Mouse (Mus musculus): Measurements from ENCODE around the gene Ints1.
"Not testable (repeated sequence)": the region's sequence is repeated elsewhere in the genome, so short reads cannot be mapped to it uniquely, and the experiment has no call there.

Ints1 gene

DNA sequence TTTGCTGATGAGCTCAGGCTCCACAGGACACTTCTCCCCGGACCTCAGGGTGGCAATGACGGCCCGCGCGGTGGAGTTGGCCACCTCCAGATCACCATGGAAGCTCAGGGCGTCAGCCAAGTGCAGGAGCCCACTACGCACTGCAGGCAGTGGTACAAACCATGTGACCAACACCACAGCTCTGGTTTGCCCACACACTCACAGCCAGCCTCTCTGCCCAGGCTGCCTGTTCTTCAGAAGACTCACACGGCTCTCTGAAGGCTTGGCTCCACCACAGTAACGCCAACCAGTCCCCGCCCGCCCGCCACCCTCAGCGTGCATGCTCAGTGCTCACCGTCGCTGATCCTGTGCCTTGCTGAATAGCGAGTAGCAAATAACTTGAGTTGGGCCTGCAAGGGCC, 17.4 kb downstream of the Ints1 start:
- no peak for ATAC-seq (ENCODE audit: insufficient number of reproducible peaks, low FRiP score, low TSS enrichment)

DNA sequence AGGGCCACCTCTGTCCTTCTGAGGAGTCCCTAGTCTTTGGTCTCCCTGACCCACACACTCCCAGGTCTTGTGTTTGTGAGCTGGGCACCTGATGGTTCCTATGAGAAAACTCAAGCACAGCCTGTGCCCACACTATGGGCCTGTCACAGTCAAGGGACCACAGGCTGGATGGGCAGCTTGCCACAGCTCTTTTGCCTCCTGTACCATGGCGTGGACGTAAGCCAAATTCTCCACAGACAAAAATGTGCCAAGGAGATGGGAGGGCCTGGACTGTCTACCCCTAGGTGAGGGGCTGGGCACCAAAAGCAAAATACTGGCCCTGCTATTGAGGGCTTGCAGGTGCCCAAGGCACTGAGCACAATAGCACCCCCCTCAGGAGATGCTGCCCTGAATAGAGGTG, 18.9 kb downstream of the Ints1 start:
- no peak for ATAC-seq (ENCODE audit: insufficient number of reproducible peaks, low FRiP score, low TSS enrichment)

GRCm38 (mm10) chr5:139756135-139756534, 19.3 kb downstream of the Ints1 start:
- no peak for ATAC-seq (ENCODE audit: insufficient number of reproducible peaks, low FRiP score, low TSS enrichment)

GRCm38 (mm10) chr5:139754753-139755152, 20.7 kb downstream of the Ints1 start:
- 0 out of 2 replicates have a peak, but pooled peaks have one; percentile 19 for ATAC-seq (ENCODE audit: insufficient number of reproducible peaks, low FRiP score, low TSS enrichment)

- ATAC-seq (ENCODE audit: insufficient number of reproducible peaks, low FRiP score, low TSS enrichment), result no peak
These were observed 24.9 kb downstream of the Ints1 start for GRCm38 (mm10) chr5:139750535-139750934.

DNA sequence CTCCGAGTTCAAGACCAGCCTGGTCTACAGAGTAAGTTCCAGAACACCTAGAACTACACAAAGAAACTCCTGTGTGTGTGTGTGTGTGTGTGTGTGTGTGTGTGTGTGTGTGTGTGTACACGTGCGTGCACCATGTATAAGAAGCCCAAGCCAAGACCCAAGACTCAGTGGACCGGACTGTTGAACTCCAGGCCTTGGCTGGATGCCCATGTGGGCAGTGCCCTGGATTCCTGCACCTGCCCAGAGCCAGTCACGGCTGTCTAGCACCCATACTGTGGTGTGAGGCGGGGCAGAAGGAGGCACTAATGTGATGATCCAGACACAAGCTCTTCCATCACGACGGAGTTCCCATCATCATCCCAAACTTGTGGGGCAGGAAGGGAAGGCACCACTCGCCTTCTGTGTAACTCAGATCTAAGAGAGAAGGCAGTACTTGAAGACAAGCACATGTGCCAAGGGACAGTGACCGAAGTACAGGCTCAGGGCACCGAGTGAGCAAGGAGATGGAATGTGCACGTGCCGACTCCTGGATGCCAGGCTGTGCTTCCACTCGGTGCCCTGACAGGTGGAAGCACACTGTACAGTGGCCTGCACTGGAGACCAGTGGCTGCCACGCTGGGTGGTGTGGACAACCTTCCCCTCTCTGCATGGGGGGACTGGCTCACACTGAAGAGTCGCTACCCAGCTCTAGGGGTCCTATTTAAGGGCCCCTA, 25.9 kb downstream of the Ints1 start:
- ATAC-seq (ENCODE audit: insufficient number of reproducible peaks, low FRiP score, low TSS enrichment), result no peak

- no peak for ATAC-seq (ENCODE audit: insufficient number of reproducible peaks, low FRiP score, low TSS enrichment)
These were observed 29.7 kb downstream of the Ints1 start for GRCm38 (mm10) chr5:139745771-139746170.

- not testable (repeated sequence) for ATAC-seq (ENCODE audit: insufficient number of reproducible peaks, low FRiP score, low TSS enrichment)
These were observed 32.8 kb downstream of the Ints1 start for GRCm38 (mm10) chr5:139742640-139743039.

DNA sequence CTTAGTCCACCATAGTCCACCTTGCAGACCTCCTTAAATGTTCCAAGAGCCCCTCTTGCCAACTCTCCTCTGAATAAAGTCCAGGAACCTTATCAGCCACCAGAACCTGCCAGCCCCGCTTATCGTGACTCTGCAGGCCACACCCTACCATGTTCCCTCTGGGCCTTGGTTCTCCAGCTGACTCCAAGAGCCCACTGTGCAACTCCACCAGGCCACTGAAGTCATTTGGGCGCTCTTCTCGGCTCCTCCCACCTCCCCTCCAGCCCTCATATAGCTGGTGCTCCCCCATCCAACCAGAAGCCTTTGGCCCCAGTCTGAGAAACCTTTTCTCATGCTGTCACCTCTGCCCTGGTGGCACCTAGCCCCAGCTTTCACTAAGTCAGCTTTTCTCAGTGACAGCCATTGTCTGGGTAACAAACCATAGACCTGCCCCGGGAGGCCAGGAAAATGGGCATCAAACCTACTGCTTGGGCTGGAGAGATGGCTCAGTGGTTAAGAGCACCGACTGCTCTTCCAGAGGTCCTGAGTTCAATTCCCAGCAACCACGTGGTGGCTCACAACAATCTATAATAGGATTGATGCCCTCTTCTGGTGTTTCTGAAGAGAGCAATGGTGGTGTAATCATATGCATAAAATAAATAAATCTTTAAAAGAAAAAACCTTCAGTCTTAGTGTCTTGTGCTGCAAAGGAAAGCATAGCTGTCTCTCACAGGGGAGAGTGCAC, 36.7 kb downstream of the Ints1 start:
- no peak for ATAC-seq (ENCODE audit: insufficient number of reproducible peaks, low FRiP score, low TSS enrichment)

- ATAC-seq (ENCODE audit: insufficient number of reproducible peaks, low FRiP score, low TSS enrichment), result no peak
These were observed 37.5 kb downstream of the Ints1 start for GRCm38 (mm10) chr5:139737841-139738591.

DNA sequence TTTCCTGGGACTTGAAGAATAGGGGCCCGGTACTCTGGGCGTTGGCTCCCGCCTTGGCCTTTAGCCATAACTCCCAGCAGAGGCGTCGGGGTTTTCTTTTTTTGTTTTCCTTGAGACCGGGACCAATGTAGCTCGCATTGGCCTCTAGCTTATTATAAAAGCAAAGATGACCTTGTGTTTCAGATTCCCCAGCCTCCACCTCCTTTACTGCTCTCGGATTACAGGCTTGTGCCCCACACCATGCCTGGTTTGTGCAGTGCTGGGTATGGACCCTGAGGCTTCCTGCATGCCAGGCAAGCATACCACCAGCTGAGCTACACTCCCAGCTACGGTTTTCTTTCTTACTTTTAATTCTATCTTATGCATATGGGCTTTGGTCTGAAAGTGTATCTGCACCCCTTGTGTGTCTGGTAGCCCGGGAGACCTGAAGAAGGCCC, 39.0 kb downstream of the Ints1 start:
- no peak for ATAC-seq (ENCODE audit: insufficient number of reproducible peaks, low FRiP score, low TSS enrichment)

DNA sequence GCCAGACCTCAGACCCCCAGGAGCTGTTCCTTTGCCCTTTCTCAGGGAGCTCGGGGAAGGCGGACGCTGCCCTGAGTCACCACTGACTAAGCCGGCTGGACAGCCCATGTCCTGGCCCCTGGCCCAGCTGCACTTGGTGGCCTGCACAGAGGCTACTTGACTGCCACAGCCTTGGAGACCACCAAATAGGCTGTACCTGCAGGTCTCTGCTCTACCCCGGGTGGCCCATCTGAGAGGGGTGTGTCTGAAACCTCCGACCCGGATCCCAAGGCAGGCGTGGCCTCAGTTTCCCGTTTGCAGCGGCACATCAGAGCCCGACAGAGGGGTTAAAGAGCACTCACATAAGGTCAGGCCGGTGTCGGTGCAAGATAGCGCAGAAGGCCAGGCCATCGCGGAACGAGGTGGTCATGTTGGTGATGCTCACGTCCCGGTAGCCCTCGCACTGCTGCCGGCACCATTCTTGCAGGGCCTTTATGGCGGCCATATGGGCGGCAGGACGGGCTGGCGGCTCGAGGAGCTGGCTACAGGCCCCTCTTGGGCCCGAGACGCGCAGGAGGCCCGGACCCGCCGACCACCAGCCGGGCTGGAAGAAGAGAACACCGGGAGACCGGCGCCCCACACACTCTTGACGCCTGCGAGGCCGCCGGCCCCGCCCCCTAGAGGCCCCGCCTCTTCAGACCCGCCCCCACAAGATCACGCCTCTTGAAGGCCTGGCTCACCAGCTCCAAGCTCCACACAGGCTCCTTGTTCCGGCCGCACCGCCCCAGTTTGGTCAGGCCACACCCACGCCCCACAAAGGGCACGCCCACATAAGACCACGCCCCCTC, 39.6 kb downstream of the Ints1 start, which contains the start of gene Micall2:
Gene Micall2, minus strand, starts transcription at position 660 of the 827 bp plus-strand sequence.
- peak; percentile 89 for ATAC-seq (ENCODE audit: insufficient number of reproducible peaks, low FRiP score, low TSS enrichment)

DNA sequence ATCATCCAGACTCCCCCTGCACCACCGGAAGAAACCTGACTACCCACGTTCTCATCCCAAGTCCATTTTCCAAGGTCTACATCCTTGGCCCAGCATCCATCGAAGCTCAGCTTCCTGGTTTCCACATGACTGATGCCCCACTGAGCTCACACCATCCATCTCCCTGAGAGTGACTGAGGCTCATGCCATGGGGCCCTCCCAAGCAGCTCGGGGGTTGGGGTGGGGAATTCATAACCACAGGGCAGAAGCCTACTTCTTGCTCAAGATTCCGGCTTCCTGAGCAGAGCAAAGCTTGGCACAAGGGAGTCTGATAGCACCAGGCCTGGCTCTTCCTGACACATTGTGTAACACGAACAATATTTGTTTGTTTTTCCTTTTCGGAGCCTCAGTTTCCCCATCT, 40.7 kb downstream of the Ints1 start:
- ATAC-seq (ENCODE audit: insufficient number of reproducible peaks, low FRiP score, low TSS enrichment), result no peak

DNA sequence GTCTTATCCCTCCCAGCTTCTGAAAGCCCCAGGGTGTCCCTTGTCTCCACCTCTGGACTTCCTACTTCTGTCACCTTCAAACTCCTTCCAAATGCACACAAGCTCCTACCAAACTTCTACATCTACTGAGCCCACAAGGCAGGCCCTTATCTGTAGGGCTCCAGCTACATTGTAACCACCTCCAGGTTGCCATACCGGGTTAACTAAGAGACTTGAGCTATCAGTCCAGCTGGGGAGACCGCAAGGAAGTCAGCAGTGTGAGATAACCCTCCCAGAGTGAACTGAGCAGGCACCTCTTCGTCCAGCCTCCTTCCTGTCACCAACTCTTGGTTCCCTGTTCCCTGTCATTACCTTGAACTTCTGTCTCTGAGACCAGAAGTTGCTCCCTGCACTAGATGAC, 41.5 kb downstream of the Ints1 start:
- no peak for ATAC-seq (ENCODE audit: insufficient number of reproducible peaks, low FRiP score, low TSS enrichment)

DNA sequence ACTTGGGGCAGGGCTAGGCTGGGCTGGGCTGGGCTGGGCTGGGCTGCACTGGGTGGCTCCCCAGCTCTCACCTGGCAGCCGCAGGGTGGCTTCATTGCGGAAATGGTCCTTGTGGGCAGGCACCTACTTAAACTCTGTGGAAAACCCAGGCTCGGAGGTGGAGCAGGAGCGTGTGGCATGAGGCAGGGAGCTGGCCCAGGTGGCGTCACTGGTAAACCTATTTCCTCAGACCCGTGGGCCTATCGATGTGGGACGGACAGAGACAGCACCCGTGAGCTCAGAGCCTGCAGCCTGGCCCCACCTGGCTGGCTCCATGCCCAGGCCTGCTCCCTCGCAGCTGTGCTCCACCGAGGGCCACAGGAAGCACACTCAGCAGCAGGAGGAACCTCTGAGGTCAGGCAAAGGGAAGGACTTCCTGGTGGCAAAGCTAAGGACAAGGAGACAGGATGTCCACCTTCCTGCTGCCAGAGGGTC, 42.8 kb downstream of the Ints1 start:
- no peak for ATAC-seq (ENCODE audit: insufficient number of reproducible peaks, low FRiP score, low TSS enrichment)

GRCm38 (mm10) chr5:139730712-139731486, 44.6 kb downstream of the Ints1 start:
- peak; percentile 75; the same call in 1 of the 2 replicates for ATAC-seq (ENCODE audit: insufficient number of reproducible peaks, low FRiP score, low TSS enrichment)

- ATAC-seq (ENCODE audit: insufficient number of reproducible peaks, low FRiP score, low TSS enrichment), result no peak
These were observed 48.2 kb downstream of the Ints1 start for GRCm38 (mm10) chr5:139727261-139727660.

GRCm38 (mm10) chr5:139726186-139726585, 49.3 kb downstream of the Ints1 start:
- no peak for ATAC-seq (ENCODE audit: insufficient number of reproducible peaks, low FRiP score, low TSS enrichment)
